Mouse (Mus musculus): Measurements from ENCODE around the gene Dis3l. TPM values are rescaled to one million over a fixed set of nuclear protein-coding genes. Genes with fewer than 3 reads are reported as not detected.
A peak's percentile ranks its signal among the peaks of the same experiment; 100 is the strongest.

Dis3l gene
- polyA plus RNA-seq, 1 experiment from 2014 or later, result 8.1 TPM

DNA sequence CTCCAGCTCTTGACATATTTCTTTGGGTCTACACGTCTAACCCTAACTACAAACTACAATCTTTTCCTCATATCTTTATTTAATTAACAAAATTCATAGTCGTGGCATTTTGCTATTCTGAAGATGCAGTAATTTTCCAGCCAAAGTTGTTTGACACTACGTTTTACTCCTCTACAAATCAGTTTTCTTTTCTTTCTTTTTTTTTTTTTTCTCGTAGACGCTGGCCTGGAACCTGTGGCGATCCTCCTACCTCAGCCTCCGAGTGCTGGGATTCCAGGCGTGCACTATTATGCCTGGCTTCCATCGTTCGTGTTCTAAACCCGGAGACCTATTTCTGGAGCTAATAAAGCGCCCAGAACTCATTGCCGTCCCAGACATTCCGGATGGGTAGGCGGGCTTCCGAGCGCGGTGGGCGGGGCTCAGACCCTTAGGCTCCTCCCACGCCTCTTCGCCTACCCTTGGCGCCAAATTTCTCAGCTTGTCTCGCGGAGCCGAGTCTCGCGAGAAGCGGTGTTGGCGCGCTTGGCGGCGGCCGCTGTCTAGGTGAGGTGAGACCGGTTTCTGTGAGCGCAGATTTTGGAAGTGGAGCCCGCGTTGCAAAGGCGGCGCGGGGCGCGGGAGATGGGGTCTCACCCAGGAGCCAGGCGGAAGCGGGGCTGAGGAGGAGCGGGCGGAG is 59.8 kb downstream of the Dis3l start, which contains the start of gene Tipin:
TSS of gene Tipin (plus strand) at position 477 of the 676 bp plus-strand sequence.
- no peaks in the 10 kb centered on the region for H3K27me3 ChIP-seq (replicated peaks; ENCODE audit: insufficient read depth, low read length)
- H3K4me3 ChIP-seq (ENCODE audit: low read depth, low read length), result peak within 1 kb of the TSS; percentile 83
- DNase-seq (ENCODE audit: low spot score), result peak; percentile 97
- TF ChIP-seq CTCF (IDR thresholded peaks at IDR 0.05) (no peak), EP300 (IDR thresholded peaks at IDR 0.05) (peak; percentile 77)
- peak within 1 kb of the TSS; percentile 84 for H3K9ac ChIP-seq (replicated peaks; ENCODE audit: low read depth)
- ATAC-seq, result peak; percentile 97
- 2% methylated on average over 46 of the region's 46 CpGs for WGBS
- H3K4me1 ChIP-seq (ENCODE audit: insufficient read depth, low read depth, low read length), result 0 out of 2 replicates have a peak, but pooled peaks cover 3% of the 10 kb centered on the region
- no peaks in the 10 kb centered on the region for H3K9me3 ChIP-seq (ENCODE audit: low read length)
- H3K36me3 ChIP-seq (ENCODE audit: insufficient read depth, low read length), result no peaks in the 10 kb centered on the region
- H3K4me2 ChIP-seq (replicated peaks; ENCODE audit: low read depth, low read length), result peak within 1 kb of the TSS; percentile 77
- H3K27ac ChIP-seq (ENCODE audit: low read length), result peak within 1 kb of the TSS; percentile 79

DNA sequence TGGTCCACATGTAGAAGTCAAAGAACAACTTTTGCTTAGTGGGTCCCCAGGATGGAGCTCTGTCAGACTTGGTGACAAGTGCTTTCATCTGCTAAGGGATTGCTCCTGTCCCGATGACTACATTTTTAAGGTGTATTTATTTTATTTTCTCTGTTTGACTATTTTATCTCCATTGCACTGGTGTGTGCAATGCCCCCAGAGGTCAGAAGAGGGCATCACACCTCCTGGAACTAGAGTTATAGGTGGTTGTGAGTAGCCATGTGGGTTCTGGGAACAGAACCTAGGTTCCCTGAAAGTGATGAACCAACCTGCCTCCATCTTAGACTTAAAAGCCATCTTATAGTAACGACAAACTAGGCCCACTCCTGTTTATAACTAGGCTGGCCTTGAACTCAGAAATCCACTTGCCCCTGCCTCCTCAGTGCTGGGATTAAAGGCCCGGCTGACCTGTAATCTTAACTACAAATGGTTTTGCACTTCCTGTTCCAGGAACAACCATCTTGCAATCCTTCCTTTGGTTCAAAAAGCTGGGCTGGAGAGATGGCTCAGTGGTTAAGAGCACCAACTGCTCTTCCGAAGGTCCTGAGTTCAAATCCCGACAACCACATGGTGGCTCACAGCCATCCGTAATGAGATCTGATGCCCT is 62.3 kb downstream of the Dis3l start:
- no peak overlapping the region for H3K4me3 ChIP-seq (ENCODE audit: low read depth, low read length)
- no peaks in the 10 kb centered on the region for H3K27me3 ChIP-seq (replicated peaks; ENCODE audit: insufficient read depth, low read length)
- H3K9ac ChIP-seq (replicated peaks; ENCODE audit: low read depth), result no peak overlapping the region
- H3K9me3 ChIP-seq (ENCODE audit: low read length), result no peaks in the 10 kb centered on the region
- DNase-seq (ENCODE audit: low spot score), result no peak
- no peak for TF ChIP-seq CTCF (IDR thresholded peaks at IDR 0.05)
- TF ChIP-seq EP300 (IDR thresholded peaks at IDR 0.05), result no peak
- no peak overlapping the region for H3K4me2 ChIP-seq (replicated peaks; ENCODE audit: low read depth, low read length)
- no peaks in the 10 kb centered on the region for H3K36me3 ChIP-seq (ENCODE audit: insufficient read depth, low read length)
- 92% methylated on average over 6 of the region's 6 CpGs for WGBS
- no peak overlapping the region for H3K27ac ChIP-seq (ENCODE audit: low read length)
- no peak for ATAC-seq
- H3K4me1 ChIP-seq (ENCODE audit: insufficient read depth, low read depth, low read length), result 0 out of 2 replicates have a peak, but pooled peaks cover 3% of the 10 kb centered on the region

GRCm38 (mm10) chr9:64277706-64278105 is 63.4 kb downstream of the Dis3l start:
- ATAC-seq (no peak), DNase-seq (ENCODE audit: low spot score) (peak; percentile 77)
- Histone ChIP-seq H3K27ac (ENCODE audit: low read length) (no peak overlapping the region), H3K4me3 (ENCODE audit: low read depth, low read length) (no peak overlapping the region), H3K4me2 (replicated peaks; ENCODE audit: low read depth, low read length) (no peak overlapping the region), H3K9me3 (ENCODE audit: low read length) (no peaks in the 10 kb centered on the region), H3K9ac (replicated peaks; ENCODE audit: low read depth) (no peak overlapping the region), H3K27me3 (replicated peaks; ENCODE audit: insufficient read depth, low read length) (no peaks in the 10 kb centered on the region), H3K4me1 (ENCODE audit: insufficient read depth, low read depth, low read length) (0 out of 2 replicates have a peak, but pooled peaks cover 3% of the 10 kb centered on the region), H3K36me3 (ENCODE audit: insufficient read depth, low read length) (no peaks in the 10 kb centered on the region)
- WGBS, result 69% methylated on average over 8 of the region's 8 CpGs
- TF ChIP-seq EP300 (IDR thresholded peaks at IDR 0.05) (no peak), CTCF (IDR thresholded peaks at IDR 0.05) (peak; percentile 79)

DNA sequence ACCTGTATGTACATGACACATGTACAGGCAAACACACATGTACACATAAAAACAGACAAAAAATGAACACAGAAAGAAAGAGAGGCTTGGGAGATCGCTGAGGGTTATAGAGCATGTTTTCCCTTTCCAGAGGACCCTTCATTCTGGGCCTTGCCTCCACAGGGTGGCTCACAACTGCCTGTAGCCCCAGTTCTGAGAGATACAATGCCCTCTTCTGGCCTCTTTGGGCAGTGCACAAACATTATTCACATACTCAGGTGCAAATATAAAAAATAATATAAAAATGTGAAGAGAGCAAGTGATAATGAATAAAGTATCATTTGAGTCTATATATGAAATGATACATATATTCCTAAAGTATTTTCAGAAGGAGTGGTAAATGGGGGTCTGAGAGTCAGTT is 66.2 kb downstream of the Dis3l start:
- Histone ChIP-seq H3K9me3 (ENCODE audit: low read length) (no peaks in the 10 kb centered on the region), H3K27me3 (replicated peaks; ENCODE audit: insufficient read depth, low read length) (no peaks in the 10 kb centered on the region), H3K27ac (ENCODE audit: low read length) (no peak overlapping the region), H3K9ac (replicated peaks; ENCODE audit: low read depth) (no peak overlapping the region), H3K4me1 (ENCODE audit: insufficient read depth, low read depth, low read length) (no peaks in the 10 kb centered on the region), H3K4me3 (ENCODE audit: low read depth, low read length) (no peak overlapping the region), H3K4me2 (replicated peaks; ENCODE audit: low read depth, low read length) (no peak overlapping the region), H3K36me3 (ENCODE audit: insufficient read depth, low read length) (no peaks in the 10 kb centered on the region)
- ATAC-seq, result no peak
- WGBS, result 72% methylated on average over 1 of the region's 1 CpGs
- TF ChIP-seq EP300 (IDR thresholded peaks at IDR 0.05) (no peak), CTCF (IDR thresholded peaks at IDR 0.05) (peak; percentile 43)
- DNase-seq (ENCODE audit: low spot score), result no peak

DNA sequence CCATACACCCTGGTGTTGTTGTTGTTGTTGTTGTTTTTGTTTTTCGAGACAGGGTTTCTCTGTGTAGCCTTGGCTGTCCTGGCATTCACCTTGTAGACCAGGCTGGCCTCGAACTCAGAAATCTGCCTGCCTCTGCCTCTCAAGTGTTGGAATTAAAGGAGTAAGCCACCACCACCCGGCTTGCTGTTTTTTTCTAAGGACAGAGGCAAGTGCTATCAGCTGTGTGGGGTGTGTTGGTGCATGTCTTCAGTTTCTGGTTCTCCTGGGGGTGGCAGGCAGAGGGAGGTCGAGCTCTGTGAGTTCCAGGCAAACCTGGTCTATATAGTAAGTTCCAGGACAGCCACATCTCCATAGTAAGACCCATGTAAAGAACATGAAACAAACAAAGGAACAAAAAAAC is 66.8 kb downstream of the Dis3l start:
- H3K4me3 ChIP-seq (ENCODE audit: low read depth, low read length), result no peak overlapping the region
- 64% methylated on average over 4 of the region's 4 CpGs for WGBS
- no peaks in the 10 kb centered on the region for H3K36me3 ChIP-seq (ENCODE audit: insufficient read depth, low read length)
- no peak for ATAC-seq
- H3K9me3 ChIP-seq (ENCODE audit: low read length), result no peaks in the 10 kb centered on the region
- no peak for DNase-seq (ENCODE audit: low spot score)
- H3K4me1 ChIP-seq (ENCODE audit: insufficient read depth, low read depth, low read length), result no peaks in the 10 kb centered on the region
- no peak overlapping the region for H3K27ac ChIP-seq (ENCODE audit: low read length)
- no peak overlapping the region for H3K4me2 ChIP-seq (replicated peaks; ENCODE audit: low read depth, low read length)
- H3K9ac ChIP-seq (replicated peaks; ENCODE audit: low read depth), result no peak overlapping the region
- TF ChIP-seq CTCF (IDR thresholded peaks at IDR 0.05) (no peak), EP300 (IDR thresholded peaks at IDR 0.05) (no peak)
- H3K27me3 ChIP-seq (replicated peaks; ENCODE audit: insufficient read depth, low read length), result no peaks in the 10 kb centered on the region

- no peak overlapping the region for H3K9ac ChIP-seq (replicated peaks; ENCODE audit: low read depth)
- no peak overlapping the region for H3K4me2 ChIP-seq (replicated peaks; ENCODE audit: low read depth, low read length)
- no peak for ATAC-seq
- no peak for DNase-seq (ENCODE audit: low spot score)
- no peaks in the 10 kb centered on the region for H3K4me1 ChIP-seq (ENCODE audit: insufficient read depth, low read depth, low read length)
- H3K36me3 ChIP-seq (ENCODE audit: insufficient read depth, low read length), result no peaks in the 10 kb centered on the region
- no peaks in the 10 kb centered on the region for H3K9me3 ChIP-seq (ENCODE audit: low read length)
- WGBS, result 75% methylated on average over 4 of the region's 4 CpGs
- H3K4me3 ChIP-seq (ENCODE audit: low read depth, low read length), result no peak overlapping the region
- TF ChIP-seq EP300 (IDR thresholded peaks at IDR 0.05) (no peak), CTCF (IDR thresholded peaks at IDR 0.05) (no peak)
- no peaks in the 10 kb centered on the region for H3K27me3 ChIP-seq (replicated peaks; ENCODE audit: insufficient read depth, low read length)
- no peak overlapping the region for H3K27ac ChIP-seq (ENCODE audit: low read length)
Observed at GRCm38 (mm10) chr9:64273757-64274156, 67.3 kb downstream of the Dis3l start.

All from lung, postnatal 0 days (tissue).